Mouse (Mus musculus) heart, postnatal 0 days (tissue): ENCODE measurements around the gene Zmiz2. TPM values are rescaled to one million over a fixed set of nuclear protein-coding genes. Genes with fewer than 3 reads are reported as not detected.
"Not testable (repeated sequence)": the region's sequence is repeated elsewhere in the genome, so short reads cannot be mapped to it uniquely, and the experiment has no call there.

Experiments
- ATAC-seq: fragments of 200-750 bp; cut with Nextera tagmentation; 2 replicates; pipeline ENCODE4 v1.8.0; 2017; ENCODE audit warnings: low read depth, moderate number of reproducible peaks, moderate library complexity; ENCODE audit not compliant: insufficient read depth
- DNase-seq: peaks from one replicate; pipeline ENCODE4 v3.0.0-alpha.2; 2016; ENCODE audit warnings: low spot score
- H3K27ac ChIP-seq: fragments of 300-500 bp; sonication (generic); 2 replicates; pipeline ENCODE4 v1.5.1; 2014; ENCODE audit warnings: low read depth, mild to moderate bottlenecking
- H3K27me3 ChIP-seq: fragments of 300-500 bp; sonication (generic); 2 replicates; pipeline ENCODE4 v1.6.1; 2014; ENCODE audit warnings: low read length, mixed read lengths; ENCODE audit not compliant: control insufficient read depth, insufficient read depth
- H3K36me3 ChIP-seq: fragments of 300-500 bp; sonication (generic); replicated peaks from 2 replicates; pipeline ENCODE4 v1.6.1; 2014; ENCODE audit warnings: low read length, mixed read lengths; ENCODE audit not compliant: control insufficient read depth, insufficient read depth
- H3K4me1 ChIP-seq: fragments of 300-500 bp; sonication (generic); 2 replicates; pipeline ENCODE4 v1.6.1; 2014; ENCODE audit warnings: antibody characterized with exemption; ENCODE audit not compliant: control insufficient read depth, insufficient read depth
- H3K4me2 ChIP-seq: fragments of 300-500 bp; sonication (generic); 2 replicates; pipeline ENCODE4 v1.6.1; 2014; ENCODE audit warnings: low read depth, mild to moderate bottlenecking, low read length, moderate library complexity
- H3K4me3 ChIP-seq: fragments of 300-500 bp; sonication (generic); 2 replicates; pipeline ENCODE4 v1.5.1; 2014; ENCODE audit warnings: low read depth, low read length
- H3K9ac ChIP-seq: fragments of 300-500 bp; sonication (generic); replicated peaks from 2 replicates; pipeline ENCODE4 v1.6.1; 2014; ENCODE audit warnings: low read depth, low read length, mixed read lengths
- H3K9me3 ChIP-seq: fragments of 300-500 bp; sonication (generic); replicated peaks from 2 replicates; pipeline ENCODE4 v1.6.1; 2016; ENCODE audit warnings: low read length; ENCODE audit not compliant: control insufficient read depth
- CTCF ChIP-seq: IDR thresholded peaks from 2 replicates; pipeline ENCODE4 v1.5.1; 2016; ENCODE audit warnings: antibody characterized with exemption, control low read depth, low read depth
- EP300 ChIP-seq: IDR thresholded peaks from 2 replicates; pipeline ENCODE4 v1.6.1; 2016; ENCODE audit warnings: antibody characterized with exemption, low read depth
- WGBS: fragments of 180-500 bp; shearing (Covaris S2); extraction: QIAGEN DNeasy Blood & Tissue Kit; methylation state at CpG from one replicate; pipeline ENCODE4 v1.1.7; 2014; 5-methylcytosine and 5-hydroxymethylcytosine counted together
- microRNA-seq: library from miRNA; unstranded; fragments of <30 nt; microRNA quantifications from one replicate; pipeline ENCODE4, GENCODE M21; 2016
- polyA plus RNA-seq: library from polyadenylated mRNA; unstranded; fragments of >200 nt; fragmentation: Nextera tagmentation; extraction: Ambion mirVana; gene quantifications from 2 replicates; pipeline ENCODE4 v1.2.1, GENCODE M21; 2015
- total RNA-seq: library from RNA; depleted of rRNA; stranded (reverse); fragments of >200 nt; gene quantifications from 2 replicates; pipeline ENCODE4 v1.2.3, GENCODE M21; 2014; ENCODE audit warnings: low replicate concordance; rRNA removed

The Zmiz2 gene
- total and polyA plus RNA-seq, 2 experiments from 2014 or later, result 6.9 to 45.4 TPM

DNA sequence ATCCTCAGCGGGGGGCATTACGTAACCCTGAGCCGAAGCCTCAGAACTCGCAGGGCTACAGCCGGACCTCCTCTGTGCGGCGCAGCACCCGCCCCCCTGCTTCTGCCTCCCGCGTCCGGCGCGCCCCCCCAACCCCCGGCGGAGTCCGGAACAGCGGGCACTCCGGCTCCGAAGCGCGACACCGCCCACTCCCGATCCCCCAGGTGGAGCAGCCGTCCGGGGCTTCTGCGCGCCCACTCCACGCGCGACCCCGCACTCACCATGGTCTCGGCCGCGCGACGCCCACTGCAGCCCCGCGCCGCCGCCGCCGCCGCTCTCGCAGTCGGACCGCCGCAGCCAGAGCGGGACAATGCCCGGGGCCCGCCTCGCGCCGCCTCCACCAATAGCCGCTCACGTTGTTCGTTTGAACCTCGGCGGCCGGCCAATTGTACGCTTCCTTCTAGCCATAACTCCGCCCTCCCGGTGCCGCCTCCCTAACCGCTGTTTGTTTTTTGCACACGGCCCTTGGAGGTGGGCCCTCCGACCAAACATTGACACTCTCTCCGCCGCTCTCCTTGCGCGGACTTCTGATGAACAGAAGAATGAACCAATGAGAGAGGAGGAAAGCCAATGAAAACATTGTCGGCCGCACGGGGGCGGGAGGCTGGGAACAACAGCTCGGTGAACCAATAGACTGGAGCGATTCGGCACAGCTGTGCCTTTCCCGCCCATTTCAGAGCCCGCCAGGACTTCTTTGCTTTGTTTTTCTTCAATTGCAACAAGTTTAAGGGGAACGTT, 55.4 kb downstream of the Zmiz2 start, which contains the start of gene H2afv:
Gene H2afv (minus strand): TSS at position 367 of the 777 bp plus-strand sequence.
- Histone ChIP-seq H3K4me1 (peaks cover 6% of the 10 kb centered on the region; the same call in 1 of the 2 replicates), H3K4me3 (peak within 1 kb of the TSS; percentile 91), H3K9me3 (no peaks in the 10 kb centered on the region), H3K4me2 (peak within 1 kb of the TSS; percentile 75), H3K27ac (peak within 1 kb of the TSS; percentile 95), H3K27me3 (no peaks in the 10 kb centered on the region), H3K9ac (peak within 1 kb of the TSS; percentile 77), H3K36me3 (no peaks in the 10 kb centered on the region)
- DNase-seq (peak; percentile 100), ATAC-seq (peak; percentile 98)
- TF ChIP-seq EP300, result peak; percentile 65; the same call in 1 of the 2 replicates
- peak; percentile 39 for TF ChIP-seq CTCF
- under 1% methylated on average over 69 of the region's 80 CpGs for WGBS

DNA sequence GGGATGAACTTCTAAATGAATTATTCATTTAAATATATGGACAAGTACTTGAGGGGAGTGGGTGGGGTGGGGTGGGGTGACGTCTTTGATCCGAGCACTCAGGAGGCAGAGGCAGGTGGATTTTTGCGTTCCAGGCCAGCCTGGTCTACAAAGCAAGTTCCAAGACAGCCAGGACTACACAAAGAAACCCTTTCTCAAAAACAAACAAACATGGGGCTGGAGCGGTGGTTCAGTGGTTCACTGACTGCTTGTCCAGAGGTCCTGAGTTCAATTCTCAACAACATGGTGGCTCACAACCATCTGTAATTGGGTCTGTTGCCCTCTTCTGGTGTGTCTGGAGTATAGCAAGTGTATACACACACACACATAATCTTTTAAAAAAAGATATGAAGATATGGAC, 56.6 kb downstream of the Zmiz2 start:
- Histone ChIP-seq H3K9ac (no peak overlapping the region), H3K4me2 (no peak overlapping the region), H3K36me3 (no peaks in the 10 kb centered on the region), H3K27ac (no peak overlapping the region), H3K9me3 (no peaks in the 10 kb centered on the region), H3K4me3 (no peak overlapping the region), H3K27me3 (no peaks in the 10 kb centered on the region), H3K4me1 (peaks cover 6% of the 10 kb centered on the region; the same call in 1 of the 2 replicates)
- 75% methylated on average over 4 of the region's 4 CpGs for WGBS
- TF ChIP-seq EP300 (no peak), CTCF (no peak)
- DNase-seq (no peak), ATAC-seq (no peak)

DNA sequence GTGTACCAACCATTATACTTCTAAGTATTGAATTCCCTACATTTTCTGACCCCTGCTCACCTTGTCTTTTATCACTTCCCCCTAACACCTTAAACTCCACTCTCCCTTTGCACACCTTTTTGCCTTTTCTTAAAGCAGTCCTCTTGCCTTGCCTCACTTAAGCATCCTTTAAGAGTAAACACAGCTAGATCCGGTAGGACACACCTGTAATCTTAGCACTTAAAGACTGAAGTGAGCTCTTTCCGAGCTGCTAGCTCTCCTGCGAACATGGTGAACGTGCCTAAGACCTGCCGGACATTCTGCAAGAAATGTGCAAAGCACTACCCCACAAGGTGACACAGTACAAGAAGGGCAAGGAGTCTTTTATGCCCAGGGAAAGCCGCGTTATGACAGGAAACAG, 57.1 kb downstream of the Zmiz2 start:
- peaks cover 6% of the 10 kb centered on the region; the same call in 1 of the 2 replicates for H3K4me1 ChIP-seq
- ATAC-seq, result no peak
- H3K9ac ChIP-seq, result no peak overlapping the region
- H3K27me3 ChIP-seq, result no peaks in the 10 kb centered on the region
- H3K36me3 ChIP-seq, result no peaks in the 10 kb centered on the region
- H3K9me3 ChIP-seq, result no peaks in the 10 kb centered on the region
- TF ChIP-seq CTCF (no peak), EP300 (no peak)
- no peak overlapping the region for H3K4me2 ChIP-seq
- no peak for DNase-seq
- 84% methylated on average over 7 of the region's 7 CpGs for WGBS
- H3K4me3 ChIP-seq, result no peak overlapping the region
- H3K27ac ChIP-seq, result no peak overlapping the region

DNA sequence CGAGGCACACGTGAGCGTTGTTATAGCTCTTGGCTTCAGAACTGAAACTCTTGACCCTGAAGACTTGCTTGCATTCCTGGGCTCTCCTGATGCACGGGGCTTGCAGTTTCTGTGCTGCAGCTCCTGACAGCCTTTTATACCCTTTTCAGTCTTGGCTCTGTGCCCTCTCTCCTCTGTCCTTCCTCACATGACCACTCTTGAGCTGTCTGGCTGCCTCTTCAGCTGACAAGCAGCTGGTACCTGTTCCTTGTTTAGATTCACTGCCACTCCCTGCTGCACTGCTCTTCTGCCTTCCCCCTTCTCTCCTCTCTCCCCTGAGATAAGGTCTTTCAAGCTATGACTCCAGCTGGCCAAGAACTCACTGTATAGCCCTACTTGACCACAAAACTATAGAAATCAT, 58.6 kb downstream of the Zmiz2 start:
- Histone ChIP-seq H3K4me1 (peaks cover 3% of the 10 kb centered on the region; the same call in 1 of the 2 replicates), H3K27me3 (no peaks in the 10 kb centered on the region), H3K9ac (no peak overlapping the region), H3K36me3 (no peaks in the 10 kb centered on the region), H3K27ac (0 out of 2 replicates have a peak overlapping the region, but pooled peaks have one; percentile 11), H3K4me3 (no peak overlapping the region), H3K9me3 (no peaks in the 10 kb centered on the region), H3K4me2 (peak overlapping the region; percentile 6; the same call in 1 of the 2 replicates)
- DNase-seq (peak; percentile 39), ATAC-seq (no peak)
- 28% methylated on average over 4 of the region's 4 CpGs for WGBS
- TF ChIP-seq CTCF (no peak), EP300 (peak; percentile 32; the same call in 1 of the 2 replicates)

DNA sequence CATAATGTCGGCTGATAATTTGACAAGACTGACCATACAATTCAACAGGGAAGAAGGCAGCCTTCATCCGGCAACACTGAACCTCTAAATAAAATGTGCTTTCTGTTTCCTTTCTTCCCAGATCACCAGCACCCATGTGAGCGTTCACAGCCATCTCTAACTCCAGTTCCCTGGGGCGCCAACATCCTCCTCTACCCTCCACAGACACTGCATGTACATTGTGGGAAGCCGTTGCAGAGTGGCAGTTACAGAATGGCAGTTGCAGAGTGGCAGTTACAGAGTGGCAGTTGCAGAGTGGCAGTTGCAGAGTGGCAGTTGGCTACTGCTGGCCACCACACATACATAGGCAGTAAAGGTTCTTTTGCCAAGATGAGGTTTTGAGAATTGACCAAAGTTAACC, 59.3 kb downstream of the Zmiz2 start:
- not testable (repeated sequence) for H3K36me3 ChIP-seq, H3K27ac ChIP-seq, H3K4me3 ChIP-seq, H3K4me2 ChIP-seq, H3K27me3 ChIP-seq, DNase-seq, ATAC-seq, H3K9me3 ChIP-seq, H3K9ac ChIP-seq, H3K4me1 ChIP-seq
- WGBS, result 85% methylated on average over 5 of the region's 5 CpGs

Small RNA genes lying within 50 kb of the gene (microRNA-seq; reads per million reads assigned to microRNA genes)
- 0.89 reads per million for gene Mir7651

Other genes with a start within 250 kb of the Zmiz2 start
- gene A730071L15Rik, start 189.0 kb upstream of the Zmiz2 start, total RNA-seq, result not detected in 2 replicates
- 0.30 and 0.41 TPM in 2 replicates for gene A730071L15Rik, start 189.0 kb upstream of the Zmiz2 start, polyA plus RNA-seq
- 37.0 and 37.8 TPM in 2 replicates for gene Nudcd3, start 188.7 kb upstream of the Zmiz2 start, total RNA-seq
- gene Nudcd3, start 188.7 kb upstream of the Zmiz2 start, polyA plus RNA-seq, result 25.0 and 29.2 TPM in 2 replicates
- gene Npc1l1, start 158.9 kb upstream of the Zmiz2 start, total RNA-seq, result not detected in 2 replicates
- gene Npc1l1, start 158.9 kb upstream of the Zmiz2 start, polyA plus RNA-seq, result 0.04 TPM in 1 of 2 replicates, not detected in the other
- gene Ddx56, start 121.3 kb upstream of the Zmiz2 start, total RNA-seq, result 45.5 and 46.1 TPM in 2 replicates
- 41.2 and 41.4 TPM in 2 replicates for gene Ddx56, start 121.3 kb upstream of the Zmiz2 start, polyA plus RNA-seq
- 93.4 and 124 TPM in 2 replicates for gene Tmed4, start 114.2 kb upstream of the Zmiz2 start, total RNA-seq
- gene Tmed4, start 114.2 kb upstream of the Zmiz2 start, polyA plus RNA-seq, result 83.7 and 90.5 TPM in 2 replicates
- gene Ogdh, start 97.4 kb upstream of the Zmiz2 start, total RNA-seq, result 412 and 435 TPM in 2 replicates
- gene Ogdh, start 97.4 kb upstream of the Zmiz2 start, polyA plus RNA-seq, result 328 and 338 TPM in 2 replicates
- gene Ppia, start 26.4 kb downstream of the Zmiz2 start, total RNA-seq, result 2,268 and 2,353 TPM in 2 replicates
- gene Ppia, start 26.4 kb downstream of the Zmiz2 start, polyA plus RNA-seq, result 3,654 and 3,756 TPM in 2 replicates
- gene H2afv, start 55.4 kb downstream of the Zmiz2 start, total RNA-seq, result 106 and 157 TPM in 2 replicates
- 213 and 232 TPM in 2 replicates for gene H2afv, start 55.4 kb downstream of the Zmiz2 start, polyA plus RNA-seq
- gene Purb, start 86.8 kb downstream of the Zmiz2 start, total RNA-seq, result 40.4 and 48.4 TPM in 2 replicates
- gene Purb, start 86.8 kb downstream of the Zmiz2 start, polyA plus RNA-seq, result 18.4 and 22.0 TPM in 2 replicates
- 0.65 and 1.6 TPM in 2 replicates for gene Myo1g, start 131.9 kb downstream of the Zmiz2 start, total RNA-seq
- 0.49 and 0.56 TPM in 2 replicates for gene Myo1g, start 131.9 kb downstream of the Zmiz2 start, polyA plus RNA-seq
- gene Ccm2, start 157.8 kb downstream of the Zmiz2 start, total RNA-seq, result 54.4 and 56.9 TPM in 2 replicates
- gene Ccm2, start 157.8 kb downstream of the Zmiz2 start, polyA plus RNA-seq, result 38.4 and 41.9 TPM in 2 replicates
- 0.95 and 2.5 TPM in 2 replicates for gene Nacad, start 217.0 kb downstream of the Zmiz2 start, total RNA-seq
- gene Nacad, start 217.0 kb downstream of the Zmiz2 start, polyA plus RNA-seq, result 1.2 TPM in 2 replicates
- gene Tbrg4, start 237.0 kb downstream of the Zmiz2 start, total RNA-seq, result 62.5 and 82.9 TPM in 2 replicates
- gene Tbrg4, start 237.0 kb downstream of the Zmiz2 start, polyA plus RNA-seq, result 52.5 and 65.8 TPM in 2 replicates
- not detected in 2 replicates for gene Wap, start 249.6 kb downstream of the Zmiz2 start, total RNA-seq
- not detected in 2 replicates for gene Wap, start 249.6 kb downstream of the Zmiz2 start, polyA plus RNA-seq